Mouse (Mus musculus) R1 (cell line): ENCODE results near the gene Moap1.

ENCODE experiments used
- DNase-seq: peaks from one replicate; pipeline ENCODE4 v3.0.0-alpha.2; 2018; ENCODE audit warnings: low read depth, low spot score

Moap1 gene

DNA sequence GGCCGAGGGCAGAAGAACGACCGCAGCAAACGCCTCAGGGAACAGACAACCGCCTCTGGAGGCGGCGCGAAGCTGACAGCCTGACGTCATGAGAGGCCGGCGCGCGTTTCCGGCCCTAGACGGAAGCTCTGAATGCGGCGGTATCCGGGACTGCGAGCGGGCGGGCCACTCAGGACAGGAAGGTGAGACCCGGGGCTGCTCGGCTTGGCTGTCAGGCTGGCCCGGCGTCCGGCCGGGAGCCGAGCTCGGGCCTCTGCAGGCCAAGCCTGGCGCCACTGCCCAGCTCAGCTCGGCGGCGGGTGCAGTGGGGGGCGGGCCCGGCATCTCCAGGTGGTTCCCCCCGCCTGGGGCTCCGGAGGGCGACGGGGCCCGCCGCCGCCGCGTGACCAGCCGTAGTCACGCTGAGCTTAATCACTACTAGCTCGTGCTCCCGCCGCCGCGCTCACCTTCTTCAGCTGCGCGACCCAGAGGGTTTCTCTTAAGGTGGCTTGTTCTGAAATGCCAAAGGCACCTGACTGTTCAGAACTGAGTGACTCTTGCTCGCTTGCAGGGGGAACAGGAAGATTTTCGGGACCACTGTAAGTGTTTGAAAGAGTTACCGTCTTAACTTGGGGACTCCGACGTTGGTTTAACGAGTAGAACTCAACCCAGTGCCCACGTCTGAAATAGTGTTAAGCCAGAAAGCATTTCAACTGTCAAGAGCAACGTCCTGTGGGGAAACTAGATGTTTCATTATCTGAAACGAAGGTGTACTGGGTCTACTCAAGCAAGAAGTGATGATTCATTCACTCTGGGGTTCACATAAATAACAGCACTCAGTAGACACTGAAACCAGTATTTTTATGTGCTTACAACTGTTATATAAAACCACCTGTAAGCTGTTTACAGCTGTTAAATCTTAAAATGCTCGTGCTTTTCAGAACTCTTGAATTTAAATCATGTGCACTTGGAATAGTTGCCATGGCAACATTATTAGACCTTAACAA is at the start of gene Moap1, which contains the start of gene Tmem251:
Gene Moap1 (minus strand): TSS at position 73 of the 986 bp plus-strand sequence.
Gene Tmem251 (plus strand): TSS at position 174 of the 986 bp plus-strand sequence.
- DNase-seq: peak; percentile 93

DNA sequence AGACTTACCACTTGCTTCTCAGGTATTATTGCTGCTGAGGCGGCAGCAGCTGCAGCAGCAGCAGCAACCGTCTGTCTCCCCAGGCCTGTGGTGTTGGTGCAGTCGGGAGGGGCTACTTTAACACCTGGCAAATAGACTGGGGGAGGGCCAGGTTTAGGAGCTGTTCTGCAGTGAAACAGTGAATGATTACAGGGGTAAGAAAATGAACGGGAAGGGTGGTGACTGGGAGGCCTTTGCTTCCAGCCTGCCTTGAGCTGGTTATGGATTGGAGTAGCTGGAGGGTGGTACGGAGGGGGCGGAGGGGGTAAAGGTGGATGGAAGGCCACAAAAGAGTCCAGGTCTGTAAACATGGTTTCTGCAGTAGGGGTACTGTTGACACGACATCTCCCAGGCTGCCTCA is 44.5 kb upstream of the Moap1 start:
- DNase-seq: no peak

- DNase-seq: no peak
These were observed 42.1 kb upstream of the Moap1 start for GRCm38 (mm10) chr12:102785593-102785985.

DNA sequence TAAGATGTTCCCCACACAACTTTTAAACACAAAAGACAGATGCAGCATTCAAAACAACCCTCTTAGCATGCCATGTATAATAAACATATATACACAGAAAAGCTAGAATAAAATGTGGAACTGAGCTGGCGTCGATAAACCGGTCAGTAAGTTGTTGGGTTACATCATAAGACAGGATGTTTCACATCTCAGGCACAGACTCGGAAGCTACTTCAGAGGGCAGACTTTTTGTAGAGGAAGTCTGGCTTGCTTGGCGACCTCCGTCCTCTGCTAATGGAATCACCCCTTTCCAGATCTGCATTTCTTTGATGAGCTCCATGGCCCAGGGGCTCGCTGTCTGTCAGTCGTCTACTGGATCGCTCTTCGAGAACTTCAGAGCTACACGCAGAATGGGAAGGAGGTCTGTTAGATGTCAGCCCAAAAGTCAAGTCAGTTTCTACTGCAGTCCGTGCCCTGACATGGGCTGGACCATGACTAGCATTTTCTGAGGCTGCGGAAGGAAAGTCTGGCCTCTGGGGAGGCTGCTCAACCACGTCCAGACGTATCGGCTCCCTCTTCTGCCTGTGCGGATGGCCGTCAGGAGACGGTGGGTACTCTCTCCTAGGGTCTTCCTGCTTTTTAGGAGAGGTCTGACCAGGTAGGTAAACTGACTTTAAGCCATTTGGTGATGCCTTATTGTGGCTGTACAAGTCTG is 41.6 kb upstream of the Moap1 start:
- no peak for DNase-seq

DNA sequence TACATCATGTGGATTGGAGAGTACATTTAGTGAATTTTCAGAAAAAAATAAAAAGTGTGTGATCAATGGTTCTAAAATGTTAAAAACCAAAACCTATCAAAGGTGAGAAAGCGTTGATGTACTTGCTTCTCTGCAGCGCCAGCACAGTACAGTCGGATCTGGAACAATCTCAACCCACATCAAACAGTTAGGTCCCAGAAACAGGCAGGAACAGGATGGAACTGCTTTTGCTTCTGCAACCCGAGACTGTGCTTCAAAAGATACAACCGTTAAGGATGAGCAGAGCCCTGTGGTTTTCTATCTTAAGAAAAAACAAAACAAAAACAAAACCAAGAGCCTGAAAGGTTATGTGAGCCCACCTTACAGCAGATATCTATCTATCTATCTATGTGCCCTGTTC is 39.4 kb upstream of the Moap1 start:
- no peak for DNase-seq

GRCm38 (mm10) chr12:102779452-102779851 is 36.0 kb upstream of the Moap1 start:
- DNase-seq: peak; percentile 75

GRCm38 (mm10) chr12:102778151-102778550 is 34.7 kb upstream of the Moap1 start:
- no peak for DNase-seq

- no peak for DNase-seq
These were observed 32.6 kb upstream of the Moap1 start for GRCm38 (mm10) chr12:102776035-102776434.

DNA sequence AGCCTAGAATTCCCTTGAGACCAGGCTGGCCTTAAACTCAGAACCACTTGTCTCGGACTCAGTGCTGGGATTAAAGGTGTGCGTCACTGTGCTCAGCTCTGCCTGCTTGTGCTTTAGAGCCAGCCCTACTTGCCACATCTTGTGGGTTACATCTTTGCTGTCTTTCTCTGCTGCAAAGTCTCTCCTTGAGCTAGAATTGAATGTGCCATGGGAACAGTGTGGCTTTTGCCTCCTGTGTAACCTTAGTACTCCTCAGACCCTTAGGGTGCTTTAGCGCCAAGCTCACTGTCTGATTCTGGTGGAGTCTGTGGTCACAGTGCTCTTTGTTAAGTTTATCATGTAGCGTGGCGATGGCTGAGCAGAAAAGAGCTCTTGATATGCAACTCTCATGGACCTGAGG is 29.2 kb upstream of the Moap1 start:
- no peak for DNase-seq

- peak; percentile 86 for DNase-seq
These were observed 28.1 kb upstream of the Moap1 start for GRCm38 (mm10) chr12:102771601-102772000.

DNA sequence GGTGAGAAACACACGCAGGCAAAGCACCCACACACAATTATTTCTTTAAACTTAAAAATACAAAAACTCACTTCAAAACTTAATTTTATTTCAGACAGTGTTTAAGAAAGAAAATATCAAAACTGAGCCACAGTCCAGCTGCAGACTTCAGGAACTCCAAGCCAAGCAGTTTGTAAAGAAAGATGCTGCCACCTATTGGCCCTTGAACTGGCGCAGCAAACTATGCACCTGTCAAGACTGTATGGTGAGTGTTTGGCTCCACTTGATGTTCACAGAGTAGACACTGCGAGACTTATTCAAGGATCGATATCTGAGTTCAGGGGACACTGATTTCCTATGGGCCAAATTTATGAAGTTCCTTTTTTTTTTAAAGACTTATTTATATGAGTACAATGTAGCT is 25.5 kb upstream of the Moap1 start:
- DNase-seq: no peak

GRCm38 (mm10) chr12:102763696-102764095 is 20.2 kb upstream of the Moap1 start:
- no peak for DNase-seq

DNA sequence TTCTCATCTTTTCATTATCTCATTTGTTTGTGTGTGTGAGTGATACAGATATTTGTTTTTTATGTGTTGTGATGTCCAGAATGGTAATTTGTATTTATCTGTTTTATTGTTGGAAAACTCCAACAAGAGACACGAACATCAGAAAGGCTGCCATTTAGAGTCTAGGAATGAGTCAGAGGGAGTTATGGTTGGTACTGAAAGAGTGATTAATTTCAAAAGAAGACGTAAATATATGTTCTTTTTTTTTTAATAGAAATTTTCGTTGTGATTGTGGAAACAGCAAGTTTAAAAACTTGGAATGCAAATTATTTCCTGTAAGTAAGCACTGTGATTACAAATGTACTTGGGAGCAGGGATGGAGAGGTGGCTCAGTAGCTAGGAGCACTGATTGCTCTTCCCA is 18.2 kb upstream of the Moap1 start:
- no peak for DNase-seq

GRCm38 (mm10) chr12:102758936-102759335 is 15.5 kb upstream of the Moap1 start:
- peak; percentile 91 for DNase-seq

DNA sequence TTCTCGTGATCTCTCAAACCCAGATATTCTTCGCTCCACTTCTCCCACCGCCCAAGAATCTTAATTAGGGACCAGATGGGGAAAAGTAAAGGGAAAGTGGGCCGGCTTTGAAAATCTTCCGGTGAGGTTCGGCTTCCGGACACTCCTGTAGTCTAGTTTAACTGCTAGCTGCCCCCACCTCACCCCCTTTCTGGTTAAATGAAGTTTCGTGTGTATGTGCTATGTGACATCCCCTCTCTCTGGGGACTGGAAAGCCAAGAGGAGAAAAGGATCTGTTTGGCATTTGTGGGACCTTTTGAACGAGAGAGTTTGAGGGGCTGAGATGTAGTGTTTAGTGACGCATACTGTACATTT is 14.9 kb upstream of the Moap1 start, which contains the start of gene Gm20604:
Gene Gm20604 (minus strand): TSS at position 270 of the 354 bp plus-strand sequence.
- peak; percentile 73 for DNase-seq

- DNase-seq: peak; percentile 99
These were observed 14.4 kb upstream of the Moap1 start, which contains the start of the genes Gm28051, Gon7 and Ubr7 for GRCm38 (mm10) chr12:102757689-102758402. Gene Gm28051, minus strand, starts transcription at chr12:102757765. Gene Gon7, minus strand, starts transcription at chr12:102757803. Gene Ubr7, plus strand, starts transcription at chr12:102757967.

GRCm38 (mm10) chr12:102757055-102757688 is 13.7 kb upstream of the Moap1 start:
- no peak for DNase-seq

DNA sequence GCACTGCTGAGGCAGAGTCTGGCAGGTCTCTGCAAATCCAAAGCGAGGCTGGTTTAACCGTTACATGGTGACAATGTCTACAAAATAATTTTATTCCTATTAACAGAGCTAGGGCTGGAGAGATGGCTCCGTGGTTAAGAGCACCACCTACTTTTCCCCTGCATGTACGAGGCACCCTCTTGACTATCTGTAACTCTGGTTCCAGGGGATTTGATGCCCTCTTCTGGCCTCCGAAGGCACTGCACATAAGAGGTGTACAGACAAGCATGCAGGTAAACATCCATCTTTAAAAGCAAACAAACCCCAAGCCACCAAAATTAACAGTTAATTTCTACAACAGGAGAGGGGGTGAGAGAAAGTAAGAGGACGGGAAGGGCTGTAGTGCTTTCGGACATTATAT is 12.8 kb upstream of the Moap1 start:
- peak; percentile 92 for DNase-seq

- no peak for DNase-seq
These were observed 4.8 kb upstream of the Moap1 start for GRCm38 (mm10) chr12:102748256-102748655.

DNA sequence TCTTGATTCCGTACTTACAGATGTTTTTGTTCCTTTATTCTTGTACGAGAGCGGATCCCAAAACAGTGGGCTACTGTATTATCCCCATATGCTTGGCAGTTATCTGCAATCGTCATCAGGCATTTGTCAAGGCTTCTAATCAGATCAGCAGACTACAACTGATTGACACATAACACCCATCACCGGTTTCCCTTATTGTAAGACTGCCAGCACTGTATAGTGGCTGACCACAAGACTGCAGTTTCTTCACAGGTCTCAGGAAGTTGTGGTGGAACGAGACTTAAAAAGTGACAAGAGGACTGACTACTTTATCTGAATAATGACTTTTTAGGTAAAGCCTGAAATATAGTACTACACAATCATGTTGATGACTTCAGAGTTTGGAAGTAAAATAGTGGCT is 1.4 kb upstream of the Moap1 start:
- DNase-seq: peak; percentile 57

GRCm38 (mm10) chr12:102743036-102743588 is 349 bp downstream of the Moap1 start:
- DNase-seq: no peak
